Mouse (Mus musculus) v-Abl transformed pro-B cells (cell line): Measurements from ENCODE around the gene Nhlh2.

Source experiments
- in situ Hi-C, 2 experiments: fragments of 400-800 bp; cut with MboI; formaldehyde crosslinking; loops; one replicate each; pipeline ENCODE4 v1.15.1; 2025; ENCODE audit not compliant: unreplicated experiment in 2 of 2

The Nhlh2 gene

DNA sequence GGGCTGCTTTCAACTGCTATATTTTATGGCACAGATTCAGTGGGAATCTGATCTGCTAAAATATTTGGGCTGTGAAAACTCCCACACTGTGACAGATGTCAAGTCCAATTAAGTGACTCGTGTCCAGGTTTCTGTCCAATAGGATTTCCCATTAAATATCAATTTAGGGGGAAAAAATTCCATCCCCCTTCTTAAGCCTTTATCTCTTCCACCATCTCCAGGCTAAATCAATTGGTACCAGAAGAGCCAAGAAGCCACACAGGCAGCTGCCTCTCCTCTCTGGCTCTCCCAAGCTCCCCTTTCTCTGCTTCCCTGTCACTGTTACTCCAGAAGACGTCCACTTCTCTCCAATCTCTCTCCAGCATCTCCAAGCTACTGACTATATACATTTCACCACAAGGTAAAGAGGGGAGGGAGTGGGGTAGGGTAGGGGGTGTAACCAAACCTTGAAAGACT lies at the start of gene Nhlh2:
Gene Nhlh2 (plus strand): TSS at position 151 of the 456 bp plus-strand sequence.
- in situ Hi-C loops, result no loop called here

DNA sequence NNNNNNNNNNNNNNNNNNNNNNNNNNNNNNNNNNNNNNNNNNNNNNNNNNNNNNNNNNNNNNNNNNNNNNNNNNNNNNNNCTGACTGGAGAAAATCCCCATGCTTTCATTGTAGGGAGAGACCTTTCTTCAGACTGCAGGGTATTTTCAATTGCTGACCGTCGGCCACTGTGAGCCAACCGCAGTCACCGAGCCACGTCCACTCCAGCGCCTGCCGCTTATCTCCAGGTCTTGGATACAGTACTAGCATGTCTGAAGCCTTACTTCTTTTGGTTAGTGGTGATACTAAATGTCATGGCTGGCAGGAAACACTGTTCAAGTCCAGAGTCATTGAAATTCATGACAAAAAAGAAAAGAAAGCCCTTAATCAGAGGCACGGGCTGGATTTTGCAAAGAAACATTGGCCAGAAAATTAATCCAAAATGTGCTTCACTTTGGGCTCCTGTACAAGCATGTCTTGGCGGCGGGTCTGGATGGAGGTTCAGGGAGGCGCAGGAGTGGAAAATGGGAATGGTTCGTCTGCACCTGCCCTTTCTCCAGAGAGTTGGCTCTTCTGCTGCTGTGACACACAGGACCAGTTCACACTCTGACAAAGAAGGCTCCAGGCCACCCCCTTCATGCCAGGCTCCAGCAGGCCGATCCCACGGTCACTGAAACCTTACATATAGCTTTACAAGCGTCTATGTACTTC lies 48.6 kb upstream of the Nhlh2 start:
- in situ Hi-C loops, result no loop called here

DNA sequence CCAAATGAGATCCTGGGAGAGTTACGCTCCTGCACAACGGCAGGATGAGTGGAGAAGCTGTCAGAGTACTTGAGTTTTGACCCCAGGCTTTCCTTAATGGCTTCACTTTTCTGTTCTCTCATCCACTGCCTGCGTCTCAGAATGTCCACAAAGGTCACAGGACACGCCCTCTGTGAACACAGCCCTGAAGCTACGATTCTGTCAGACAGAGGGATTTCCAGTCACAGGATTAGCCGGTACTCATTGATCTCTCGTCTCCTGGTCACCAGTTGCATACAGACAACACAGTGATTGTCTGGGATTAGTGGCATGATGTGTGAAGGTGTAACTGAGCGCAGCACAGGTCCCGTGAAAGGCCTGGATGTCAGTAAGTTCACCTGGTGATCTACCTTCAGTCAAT lies 46.4 kb upstream of the Nhlh2 start:
- in situ Hi-C loops, result no loop called here

DNA sequence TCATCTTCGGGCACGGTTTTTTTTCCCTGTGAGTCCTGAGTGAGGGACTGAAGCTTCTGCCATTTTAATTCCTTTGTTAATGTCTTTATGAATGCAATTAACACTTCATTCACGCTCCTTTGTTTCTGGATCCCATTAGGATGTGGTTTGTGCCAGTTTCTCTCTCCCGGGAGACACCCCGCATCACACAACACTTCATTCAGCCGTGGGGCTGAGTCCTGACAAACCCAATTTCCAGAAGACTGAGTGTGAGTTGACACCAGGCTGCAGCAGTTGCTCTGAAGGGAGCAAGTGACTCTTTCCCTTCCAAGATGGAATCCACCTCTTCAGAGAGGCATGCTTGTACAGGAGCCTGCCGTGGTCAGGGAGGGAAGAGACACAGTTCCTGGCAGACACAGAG lies 45.5 kb upstream of the Nhlh2 start:
- in situ Hi-C loops, result no loop called here

DNA sequence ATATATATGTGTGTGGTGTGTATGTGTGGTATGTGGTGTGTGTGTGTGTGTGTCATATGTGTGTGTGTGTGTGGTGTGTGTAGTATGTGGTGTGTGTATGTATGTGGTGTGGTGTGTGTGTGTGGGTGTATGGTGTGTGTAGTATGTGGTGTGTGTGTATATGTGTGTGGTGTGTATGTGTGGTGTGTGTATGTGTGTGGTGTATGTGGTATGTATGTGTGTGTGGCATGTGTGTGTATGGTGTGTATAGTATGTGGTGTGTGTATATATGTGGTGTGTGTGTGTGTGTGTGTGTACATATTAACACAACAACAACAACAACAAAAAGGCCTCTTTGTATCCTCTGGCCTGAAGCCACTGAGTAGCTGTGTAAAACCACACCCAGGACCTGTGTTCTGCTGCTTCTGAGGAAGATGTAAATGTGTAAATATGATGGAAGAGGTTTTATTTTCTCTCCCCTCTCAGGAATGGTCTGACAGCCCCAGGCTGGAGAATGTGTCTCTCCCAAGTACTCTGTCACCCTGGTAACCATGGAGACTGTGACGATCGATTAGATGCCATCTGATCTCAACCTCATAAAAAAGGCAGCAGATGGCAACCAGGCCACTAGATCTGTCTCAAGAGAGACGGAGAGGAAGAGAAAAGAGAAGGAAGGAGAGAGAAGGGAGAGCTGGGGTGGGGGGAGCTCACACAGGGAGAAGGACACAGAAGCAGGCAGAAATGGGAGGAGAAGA lies 42.9 kb upstream of the Nhlh2 start:
- in situ Hi-C loops, result no loop called here

DNA sequence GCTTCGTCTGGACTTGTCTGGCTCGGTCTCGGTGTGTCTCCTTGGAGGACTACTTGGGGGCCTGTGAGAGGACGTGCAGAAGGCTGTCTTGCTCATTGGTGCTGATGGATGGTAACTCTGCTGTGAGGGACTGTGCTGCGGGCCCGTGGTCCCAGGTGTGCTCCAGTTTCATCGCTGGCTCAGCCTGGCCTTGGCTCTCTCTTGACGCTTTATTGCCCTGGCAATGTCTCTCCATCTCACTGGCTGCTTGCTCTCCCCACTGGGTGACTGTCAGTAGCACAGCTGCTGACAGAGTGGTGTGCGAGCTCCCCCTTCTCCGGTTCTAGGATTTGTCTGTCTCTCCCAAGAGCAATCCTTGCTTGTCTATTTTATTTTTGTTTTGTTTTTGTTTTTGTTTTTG lies 34.5 kb upstream of the Nhlh2 start:
- in situ Hi-C loops, result no loop called here

DNA sequence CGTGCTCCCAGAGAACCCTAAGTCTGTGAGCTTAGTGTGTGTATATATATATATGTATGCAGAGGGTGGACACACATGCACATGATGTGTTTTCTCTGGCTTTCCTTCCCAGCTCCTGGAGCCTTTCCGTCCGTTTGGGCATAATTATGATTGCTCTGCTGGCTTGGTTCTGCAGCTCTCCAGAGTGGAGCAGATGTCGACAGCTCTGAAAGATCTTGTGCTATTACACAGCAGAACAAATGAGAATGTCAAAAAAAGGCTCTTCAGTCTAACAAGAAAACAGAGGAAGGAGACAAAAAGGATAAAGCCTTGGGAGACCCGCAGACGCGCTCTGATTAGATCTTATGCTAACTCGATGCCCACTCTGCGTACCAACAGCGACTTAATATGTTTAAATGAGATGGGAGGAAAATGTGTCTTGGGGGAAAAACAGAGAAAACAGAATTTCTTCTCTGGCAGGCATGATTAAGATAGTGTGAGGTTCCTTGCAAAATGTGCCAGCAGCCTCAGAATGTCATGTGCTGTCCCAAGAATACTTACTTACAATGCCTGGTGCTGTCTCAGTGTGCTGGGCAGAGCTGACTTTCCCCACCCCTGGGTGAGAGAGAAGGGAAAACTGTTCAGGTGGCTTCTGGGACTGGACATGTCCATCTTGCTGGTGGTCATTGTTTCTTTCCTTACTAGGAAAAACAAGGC lies 31.4 kb upstream of the Nhlh2 start:
- in situ Hi-C loops, result no loop called here

DNA sequence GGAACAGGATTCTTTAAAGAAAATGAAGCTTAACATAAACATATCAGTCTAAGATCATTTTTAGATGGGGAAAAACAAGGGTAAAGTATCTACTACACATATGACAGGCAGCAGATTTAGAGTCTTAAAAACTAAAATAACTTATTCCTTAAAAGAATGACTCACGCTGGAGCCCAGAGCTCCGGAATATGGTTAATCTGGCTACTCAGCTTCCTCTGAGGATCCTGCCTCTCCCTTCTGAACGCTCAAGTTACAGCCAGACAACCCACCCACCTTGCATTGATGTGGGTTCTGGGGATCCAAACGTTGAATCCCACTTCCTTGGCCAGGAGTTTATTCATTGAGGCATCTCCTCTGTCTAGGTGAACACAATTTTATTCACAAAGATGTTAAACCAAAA lies 26.0 kb upstream of the Nhlh2 start:
- in situ Hi-C loops, result no loop called here

DNA sequence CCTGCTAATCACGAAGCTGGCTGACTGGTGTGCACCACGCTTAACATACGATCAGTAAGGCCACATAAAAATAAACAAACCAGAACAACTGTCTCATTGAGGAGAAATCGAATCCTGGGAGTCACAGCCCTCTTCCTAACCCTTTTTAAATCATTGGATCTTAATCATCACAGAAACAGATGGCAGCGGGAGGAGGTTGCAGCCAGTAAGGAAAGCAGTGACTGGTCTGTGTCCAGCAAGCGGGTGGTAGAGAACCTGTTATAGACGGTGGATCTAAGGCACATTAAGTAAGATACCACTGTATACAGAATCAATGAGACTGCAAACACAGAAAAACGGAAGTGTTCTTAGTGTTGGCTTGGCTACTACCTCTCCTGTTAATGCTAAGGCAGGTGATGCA lies 24.2 kb upstream of the Nhlh2 start:
- in situ Hi-C loops, result no loop called here

DNA sequence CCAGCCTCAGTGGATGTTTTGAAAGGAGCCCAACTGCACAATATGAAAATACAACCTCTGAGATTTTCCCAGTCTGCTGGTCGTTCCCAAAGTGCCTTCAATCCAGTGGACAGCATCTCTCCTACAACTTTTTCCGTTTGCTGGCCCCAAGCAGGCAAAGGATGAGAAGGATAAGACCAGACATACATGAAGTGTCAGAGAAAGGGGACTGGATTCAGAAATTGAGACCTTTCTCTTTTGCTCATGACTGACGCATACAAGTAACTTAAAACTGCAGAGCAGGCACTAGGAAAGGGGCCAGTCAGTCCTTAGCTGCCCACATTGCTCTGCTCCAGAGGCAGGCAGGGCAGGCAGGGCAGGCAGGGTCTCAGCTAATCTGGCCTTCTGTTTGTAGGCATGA lies 19.7 kb upstream of the Nhlh2 start:
- in situ Hi-C loops, result no loop called here

DNA sequence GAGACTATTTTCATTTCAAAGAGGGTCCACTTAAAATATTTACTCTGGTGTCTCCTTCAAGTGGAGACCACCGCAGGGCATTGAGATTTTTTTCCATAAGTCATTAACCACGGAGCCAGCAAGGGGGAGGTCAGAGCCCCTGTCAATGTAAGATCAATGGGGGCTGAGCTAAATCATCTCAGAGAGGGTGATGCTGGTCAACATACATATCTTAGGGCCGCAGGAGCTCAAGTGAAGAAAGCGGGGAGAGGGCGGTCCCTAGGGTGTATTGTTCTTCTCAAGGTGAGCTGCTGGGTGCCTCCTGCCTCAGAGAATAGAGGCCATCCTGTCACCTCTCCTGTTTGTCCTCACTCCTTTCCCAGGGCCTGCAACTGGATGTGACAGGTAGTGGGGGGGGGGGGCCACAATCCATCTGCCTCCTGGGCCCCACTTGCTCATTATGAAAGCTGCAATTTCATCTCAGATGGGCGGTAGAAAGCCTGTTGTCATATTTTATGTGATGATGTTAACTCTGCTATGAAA lies 18.8 kb upstream of the Nhlh2 start:
- in situ Hi-C loops, result no loop called here

DNA sequence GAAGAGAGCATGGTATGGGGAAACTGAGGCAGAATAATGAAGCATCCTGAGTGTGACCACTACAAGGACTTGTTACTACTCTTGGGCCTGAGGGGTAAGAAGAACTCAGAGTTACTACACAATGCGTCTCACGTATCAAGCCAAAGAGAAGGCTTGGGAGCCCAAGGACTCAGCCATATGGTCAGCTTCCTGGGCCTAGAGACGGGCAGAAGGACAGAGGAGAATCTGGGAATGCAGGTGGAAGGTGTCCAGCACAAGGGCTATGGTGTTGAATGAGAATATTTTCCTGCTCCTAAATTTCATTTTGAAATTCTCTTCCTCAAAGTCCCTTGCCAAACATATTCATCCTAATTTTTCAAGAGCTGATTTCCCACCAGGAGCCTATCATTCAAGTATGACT lies 12.0 kb upstream of the Nhlh2 start:
- in situ Hi-C loops, result no loop called here

DNA sequence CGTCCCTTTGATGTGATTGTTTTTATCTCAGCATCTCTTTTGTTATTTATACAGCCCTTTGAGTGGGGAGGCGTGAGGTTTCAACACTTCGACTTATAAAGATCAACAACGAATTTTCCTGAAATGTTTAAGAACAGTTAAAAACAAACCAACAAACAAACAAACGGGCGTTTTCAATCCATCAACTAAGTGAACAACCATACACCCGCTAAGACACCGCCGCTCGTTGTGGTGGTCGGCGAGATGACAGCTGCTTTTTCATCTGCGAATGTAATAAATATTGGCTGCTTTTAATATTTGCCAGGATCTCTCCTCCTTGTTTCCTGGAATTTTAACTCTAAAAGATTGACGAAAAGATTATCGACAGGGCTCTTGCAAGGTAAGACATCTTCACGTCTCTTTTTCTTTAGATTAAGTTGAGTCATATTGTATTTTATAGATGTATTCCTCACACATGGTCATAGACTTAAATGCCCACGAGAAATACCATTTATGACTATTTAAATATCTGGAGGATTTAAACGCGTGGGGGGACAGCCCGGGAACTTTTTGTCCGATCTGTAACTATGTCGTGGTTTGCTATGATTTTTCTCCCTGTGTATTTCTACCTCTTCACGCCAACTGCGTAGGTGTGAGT lies 923 bp downstream of the Nhlh2 start:
- in situ Hi-C loops, result no loop called here

DNA sequence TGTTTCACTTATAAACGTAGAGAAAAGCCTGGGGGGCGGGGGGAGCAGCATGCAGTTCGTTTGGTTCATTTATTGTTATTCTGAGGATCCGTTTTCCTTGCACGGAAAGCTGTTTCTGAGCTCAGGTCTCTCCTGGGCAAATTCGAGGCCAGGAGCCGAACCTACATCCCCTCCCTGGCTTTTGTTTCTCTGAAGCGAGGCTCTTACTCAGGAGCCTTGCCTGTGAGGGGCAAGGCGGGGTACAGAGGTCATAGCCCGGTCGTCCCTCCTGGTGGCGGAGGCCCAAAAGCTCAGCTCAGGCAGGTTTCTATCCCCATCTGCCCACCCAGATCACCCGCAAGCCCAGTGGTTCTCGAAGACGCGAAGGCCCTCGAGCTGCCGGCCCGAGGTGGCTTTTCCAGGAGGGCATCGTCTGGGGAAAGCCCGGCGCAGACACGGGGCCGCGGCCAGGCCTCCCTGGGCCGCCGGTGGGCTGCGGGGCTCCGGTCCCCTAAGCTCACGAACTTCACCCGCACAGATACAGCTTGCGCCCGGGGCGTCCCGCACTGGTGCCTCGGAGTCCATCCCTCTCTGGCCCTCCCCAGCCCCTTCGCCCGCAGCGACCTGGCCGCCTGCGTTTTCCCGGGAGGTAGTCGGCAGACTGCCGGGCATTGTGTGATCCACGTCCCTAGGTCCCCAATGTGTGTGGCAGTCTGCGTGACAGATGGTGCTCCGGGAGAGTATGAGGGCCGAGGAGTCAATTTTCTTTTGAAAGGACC lies 1.6 kb downstream of the Nhlh2 start:
- in situ Hi-C loops, result no loop called here

DNA sequence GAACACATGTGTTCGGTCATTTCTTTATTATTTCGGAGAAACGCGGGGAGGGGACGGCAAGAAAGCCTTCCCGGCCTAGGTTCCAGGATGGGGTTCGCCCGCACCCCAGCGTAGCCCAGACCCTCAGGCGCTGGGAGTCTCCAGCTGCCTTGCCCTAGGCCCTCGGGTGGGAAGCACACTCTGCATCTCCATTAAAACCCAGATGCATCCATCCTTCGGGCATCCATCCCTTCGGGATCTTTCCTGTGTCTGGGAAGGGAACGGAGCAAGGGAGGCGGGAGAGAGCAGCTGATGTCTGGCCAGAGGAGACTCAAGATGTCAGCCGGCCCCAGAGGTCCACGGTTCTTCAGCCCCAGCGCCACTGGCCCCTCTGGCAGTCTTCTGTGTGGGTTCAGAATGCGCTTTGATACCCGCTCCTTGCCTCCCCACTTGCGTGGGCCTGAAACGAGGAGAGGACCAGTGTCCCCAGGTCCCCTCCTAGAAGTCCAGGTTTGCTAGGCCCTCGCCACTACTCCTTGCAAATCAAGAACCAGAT lies 2.3 kb downstream of the Nhlh2 start:
- in situ Hi-C loops, result no loop called here

DNA sequence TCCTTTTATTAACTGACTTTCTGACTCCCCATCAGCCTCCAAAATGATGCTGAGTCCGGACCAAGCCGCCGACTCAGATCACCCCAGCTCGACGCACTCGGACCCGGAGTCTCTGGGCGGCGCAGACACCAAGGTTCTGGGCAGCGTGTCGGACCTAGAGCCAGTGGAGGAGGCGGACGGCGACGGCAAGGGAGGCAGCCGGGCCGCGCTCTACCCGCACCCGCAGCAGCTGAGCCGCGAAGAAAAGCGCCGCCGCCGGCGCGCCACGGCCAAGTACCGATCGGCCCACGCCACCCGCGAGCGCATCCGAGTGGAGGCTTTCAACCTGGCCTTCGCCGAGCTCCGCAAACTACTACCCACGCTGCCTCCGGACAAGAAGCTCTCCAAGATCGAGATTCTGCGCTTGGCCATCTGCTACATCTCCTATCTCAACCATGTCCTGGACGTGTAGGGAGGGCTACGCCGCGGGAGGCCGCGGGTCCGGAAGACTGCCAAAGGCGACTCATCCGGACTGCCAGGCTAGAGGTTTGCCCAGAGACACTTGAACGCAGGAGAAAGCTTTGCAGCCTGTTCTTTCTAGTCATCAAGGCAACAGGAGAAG lies 2.8 kb downstream of the Nhlh2 start:
- in situ Hi-C loops, result no loop called here

DNA sequence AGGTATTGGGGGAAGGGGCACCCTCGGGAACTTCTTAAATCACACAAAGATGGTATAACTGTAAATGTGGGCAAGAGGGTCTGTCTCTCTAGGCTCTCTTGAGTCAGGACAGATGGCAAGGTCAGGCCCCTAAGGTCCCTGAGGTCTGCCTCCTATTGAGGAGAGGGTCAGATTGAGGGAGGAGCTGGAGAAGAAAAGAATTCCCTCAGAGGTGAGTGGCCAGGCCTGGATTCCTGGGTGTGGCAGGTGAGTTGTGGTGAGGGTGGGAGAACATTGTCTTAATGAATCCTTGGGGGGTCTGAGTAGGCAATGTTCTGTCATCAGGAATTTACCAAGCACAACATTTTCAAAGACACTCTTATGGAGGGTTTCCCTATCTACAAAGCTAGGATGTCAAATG lies 10.7 kb downstream of the Nhlh2 start:
- in situ Hi-C loops, result no loop called here

DNA sequence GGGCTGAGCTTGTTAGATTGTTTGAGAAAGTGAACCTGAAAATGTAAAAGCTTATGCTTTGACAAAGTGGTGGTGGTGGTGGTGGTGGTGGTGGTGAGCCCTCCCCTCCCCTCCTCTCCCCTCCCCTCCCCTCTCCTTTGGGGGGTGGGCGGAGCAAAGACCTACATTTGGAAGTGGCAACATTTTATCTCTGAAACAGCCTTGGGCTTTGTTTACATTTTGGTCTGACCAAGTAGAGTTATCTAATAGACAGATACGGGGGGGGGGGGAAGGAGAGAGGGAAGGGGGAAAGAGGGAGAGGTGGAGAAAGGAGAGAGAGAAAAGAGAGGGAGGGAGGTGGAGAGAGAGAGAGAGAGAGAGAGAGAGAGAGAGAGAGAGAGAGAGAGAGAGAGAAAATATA lies 12.8 kb downstream of the Nhlh2 start:
- in situ Hi-C loops, result no loop called here

DNA sequence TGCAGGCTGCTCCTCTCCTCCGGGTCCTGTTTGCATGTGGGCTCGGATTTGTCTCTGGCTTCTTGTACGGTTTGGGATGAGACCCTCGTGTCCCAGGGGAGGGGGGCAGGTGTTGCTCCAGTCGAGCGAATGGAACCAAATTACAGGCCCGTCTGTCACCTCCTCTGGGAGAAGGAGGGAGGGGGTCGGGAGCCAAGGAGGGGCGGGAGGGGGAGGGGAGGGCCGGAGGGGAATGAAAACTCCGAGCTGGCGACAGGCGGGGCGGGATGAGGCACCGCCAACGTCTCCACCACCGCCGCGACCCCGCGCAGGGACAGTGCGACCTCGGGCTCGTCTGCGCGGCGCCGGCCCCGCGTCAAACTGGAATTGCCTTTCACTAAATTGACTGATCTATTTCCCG lies 13.5 kb downstream of the Nhlh2 start:
- in situ Hi-C loops, result no loop called here

DNA sequence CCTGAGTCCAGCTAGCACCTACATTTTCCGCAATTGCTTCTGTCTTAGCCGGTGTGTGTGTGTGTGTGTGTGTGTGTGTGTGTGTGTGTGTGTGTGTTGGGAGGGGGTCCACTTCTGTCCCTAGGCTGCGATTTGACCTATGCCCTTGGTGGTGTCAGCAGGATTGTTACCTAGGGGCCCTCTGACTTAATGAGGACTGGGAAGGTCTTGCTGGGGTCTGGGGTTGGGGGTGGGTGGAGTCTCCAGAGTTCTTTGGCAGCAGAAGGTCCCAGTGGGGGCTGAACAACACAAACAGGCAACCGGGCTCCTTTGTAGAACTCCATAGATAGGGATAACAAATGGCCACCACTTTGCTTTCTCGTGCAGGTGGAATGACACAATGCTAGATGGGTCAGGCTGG lies 14.0 kb downstream of the Nhlh2 start:
- in situ Hi-C loops, result no loop called here
